Mouse (Mus musculus) embryonic facial prominence, embryonic 13.5 days (tissue): ENCODE results near the gene Gprc5c. TPM values are rescaled to one million over a fixed set of nuclear protein-coding genes. Genes with fewer than 3 reads are reported as not detected.

Experiments
- ATAC-seq: fragments of 200-750 bp; cut with Nextera tagmentation; 2 replicates; pipeline ENCODE4 v1.8.0; 2017; ENCODE audit warnings: low read depth; ENCODE audit not compliant: insufficient number of reproducible peaks, insufficient read depth, low FRiP score, low TSS enrichment
- H3K27ac ChIP-seq: fragments of 300-500 bp; sonication (generic); 2 replicates; pipeline ENCODE4 v1.5.1; 2015; ENCODE audit warnings: moderate library complexity, mild to moderate bottlenecking, inconsistent platforms
- H3K27me3 ChIP-seq: fragments of 300-500 bp; sonication (generic); 2 replicates; pipeline ENCODE4 v1.6.1; 2015; ENCODE audit warnings: mild to moderate bottlenecking, inconsistent platforms
- H3K36me3 ChIP-seq: fragments of 300-500 bp; sonication (generic); 2 replicates; pipeline ENCODE4 v1.6.1; 2015; ENCODE audit warnings: mild to moderate bottlenecking, inconsistent platforms
- H3K4me1 ChIP-seq: fragments of 300-500 bp; sonication (generic); 2 replicates; pipeline ENCODE4 v1.6.1; 2015; ENCODE audit warnings: inconsistent platforms
- H3K4me2 ChIP-seq: fragments of 300-500 bp; sonication (generic); 2 replicates; pipeline ENCODE4 v1.6.1; 2015; ENCODE audit warnings: moderate library complexity, mild to moderate bottlenecking, inconsistent platforms
- H3K4me3 ChIP-seq: fragments of 300-500 bp; sonication (generic); 2 replicates; pipeline ENCODE4 v1.5.1; 2015; ENCODE audit warnings: mild to moderate bottlenecking, inconsistent platforms
- H3K9ac ChIP-seq: fragments of 300-500 bp; sonication (generic); 2 replicates; pipeline ENCODE4 v1.6.1; 2015; ENCODE audit warnings: mild to moderate bottlenecking, inconsistent platforms
- H3K9me3 ChIP-seq: fragments of 300-500 bp; sonication (generic); 2 replicates; pipeline ENCODE4 v1.6.1; 2016; ENCODE audit warnings: inconsistent platforms
- WGBS: fragments of 180-500 bp; shearing (Covaris S2); methylation state at CpG from one replicate; pipeline ENCODE4 v1.1.7; 2015; ENCODE audit warnings: mixed read lengths; 5-methylcytosine and 5-hydroxymethylcytosine counted together
- polyA plus RNA-seq: library from polyadenylated mRNA; unstranded; fragments of >200 nt; fragmentation: Nextera tagmentation; extraction: Ambion mirVana; gene quantifications from 2 replicates; pipeline ENCODE4 v1.2.1, GENCODE M21; 2015

Gene Gprc5c
- polyA plus RNA-seq, 1 experiment from 2014 or later, result 44.8 TPM

GRCm38 (mm10) chr11:114873022-114873817 is 22.3 kb downstream of the Gprc5c start:
- 17% methylated on average over 6 of the region's 6 CpGs for WGBS
- Histone ChIP-seq H3K9me3 (no peaks in the 10 kb centered on the region), H3K9ac (no peak overlapping the region), H3K27ac (peak overlapping the region; percentile 69), H3K4me3 (no peak overlapping the region), H3K4me2 (no peak overlapping the region), H3K36me3 (peaks cover 36% of the 10 kb centered on the region), H3K27me3 (no peaks in the 10 kb centered on the region), H3K4me1 (peaks cover 46% of the 10 kb centered on the region)
- ATAC-seq, result no peak

GRCm38 (mm10) chr11:114874226-114875145 is 23.5 kb downstream of the Gprc5c start:
- H3K4me2 ChIP-seq, result no peak overlapping the region
- no peaks in the 10 kb centered on the region for H3K9me3 ChIP-seq
- no peak overlapping the region for H3K9ac ChIP-seq
- no peak overlapping the region for H3K27ac ChIP-seq
- H3K4me3 ChIP-seq, result no peak overlapping the region
- no peak for ATAC-seq
- 50% methylated on average over 9 of the region's 9 CpGs for WGBS
- no peaks in the 10 kb centered on the region for H3K27me3 ChIP-seq
- H3K36me3 ChIP-seq, result peaks cover 24% of the 10 kb centered on the region
- H3K4me1 ChIP-seq, result peaks cover 46% of the 10 kb centered on the region

- Histone ChIP-seq H3K4me3 (no peak overlapping the region), H3K9ac (peak overlapping the region; percentile 32; the same call in 1 of the 2 replicates), H3K27ac (0 out of 2 replicates have a peak overlapping the region, but pooled peaks have one; percentile 7), H3K27me3 (no peaks in the 10 kb centered on the region), H3K9me3 (no peaks in the 10 kb centered on the region), H3K4me2 (peak overlapping the region; percentile 37; the same call in 1 of the 2 replicates), H3K36me3 (peaks cover 17% of the 10 kb centered on the region), H3K4me1 (peaks cover 46% of the 10 kb centered on the region)
- 3% methylated on average over 9 of the region's 9 CpGs for WGBS
- ATAC-seq, result no peak
Measured at GRCm38 (mm10) chr11:114875301-114875801, 24.4 kb downstream of the Gprc5c start.

GRCm38 (mm10) chr11:114876176-114876575 is 25.2 kb downstream of the Gprc5c start:
- Histone ChIP-seq H3K9ac (no peak overlapping the region), H3K4me3 (no peak overlapping the region), H3K4me2 (no peak overlapping the region), H3K27ac (no peak overlapping the region), H3K4me1 (peaks cover 46% of the 10 kb centered on the region), H3K27me3 (no peaks in the 10 kb centered on the region), H3K9me3 (no peaks in the 10 kb centered on the region), H3K36me3 (peaks cover 9% of the 10 kb centered on the region)
- WGBS, result 38% methylated on average over 7 of the region's 7 CpGs
- no peak for ATAC-seq

- no peak for ATAC-seq
- Histone ChIP-seq H3K27me3 (no peaks in the 10 kb centered on the region), H3K27ac (no peak overlapping the region), H3K36me3 (peaks cover 4% of the 10 kb centered on the region), H3K9ac (no peak overlapping the region), H3K4me1 (peaks cover 46% of the 10 kb centered on the region), H3K4me3 (no peak overlapping the region), H3K4me2 (no peak overlapping the region), H3K9me3 (no peaks in the 10 kb centered on the region)
- 10% methylated on average over 2 of the region's 2 CpGs for WGBS
Measured at GRCm38 (mm10) chr11:114876621-114877020, 25.7 kb downstream of the Gprc5c start.

GRCm38 (mm10) chr11:114877145-114877544 is 26.2 kb downstream of the Gprc5c start:
- WGBS, result 42% methylated on average over 3 of the region's 3 CpGs
- H3K4me1 ChIP-seq, result peaks cover 46% of the 10 kb centered on the region
- no peaks in the 10 kb centered on the region for H3K36me3 ChIP-seq
- H3K4me2 ChIP-seq, result no peak overlapping the region
- no peak for ATAC-seq
- H3K9me3 ChIP-seq, result no peaks in the 10 kb centered on the region
- H3K27ac ChIP-seq, result no peak overlapping the region
- H3K27me3 ChIP-seq, result no peaks in the 10 kb centered on the region
- no peak overlapping the region for H3K9ac ChIP-seq
- H3K4me3 ChIP-seq, result no peak overlapping the region

GRCm38 (mm10) chr11:114879666-114880065 is 28.7 kb downstream of the Gprc5c start:
- 84% methylated on average over 2 of the region's 2 CpGs for WGBS
- Histone ChIP-seq H3K9ac (no peak overlapping the region), H3K4me2 (no peak overlapping the region), H3K9me3 (no peaks in the 10 kb centered on the region), H3K27me3 (no peaks in the 10 kb centered on the region), H3K4me3 (no peak overlapping the region), H3K36me3 (no peaks in the 10 kb centered on the region), H3K27ac (no peak overlapping the region), H3K4me1 (peaks cover 23% of the 10 kb centered on the region)
- ATAC-seq, result no peak

GRCm38 (mm10) chr11:114880185-114880584 is 29.2 kb downstream of the Gprc5c start:
- Histone ChIP-seq H3K4me1 (peaks cover 17% of the 10 kb centered on the region), H3K9ac (no peak overlapping the region), H3K4me2 (no peak overlapping the region), H3K27me3 (no peaks in the 10 kb centered on the region), H3K4me3 (no peak overlapping the region), H3K27ac (no peak overlapping the region), H3K9me3 (no peaks in the 10 kb centered on the region), H3K36me3 (no peaks in the 10 kb centered on the region)
- no peak for ATAC-seq

GRCm38 (mm10) chr11:114880589-114880988 is 29.6 kb downstream of the Gprc5c start:
- H3K4me3 ChIP-seq, result no peak overlapping the region
- WGBS, result 0% methylated on average over 1 of the region's 1 CpGs
- no peaks in the 10 kb centered on the region for H3K36me3 ChIP-seq
- no peak overlapping the region for H3K27ac ChIP-seq
- no peaks in the 10 kb centered on the region for H3K9me3 ChIP-seq
- no peak overlapping the region for H3K4me2 ChIP-seq
- H3K4me1 ChIP-seq, result peaks cover 13% of the 10 kb centered on the region
- H3K27me3 ChIP-seq, result no peaks in the 10 kb centered on the region
- ATAC-seq, result no peak
- no peak overlapping the region for H3K9ac ChIP-seq

GRCm38 (mm10) chr11:114883251-114883789 is 32.4 kb downstream of the Gprc5c start:
- Histone ChIP-seq H3K27ac (no peak overlapping the region), H3K36me3 (no peaks in the 10 kb centered on the region), H3K4me2 (no peak overlapping the region), H3K9me3 (no peaks in the 10 kb centered on the region), H3K4me3 (no peak overlapping the region), H3K4me1 (no peaks in the 10 kb centered on the region), H3K27me3 (no peaks in the 10 kb centered on the region), H3K9ac (no peak overlapping the region)
- no peak for ATAC-seq
- WGBS, result 89% methylated on average over 4 of the region's 4 CpGs

GRCm38 (mm10) chr11:114884380-114885100 is 33.6 kb downstream of the Gprc5c start:
- H3K4me2 ChIP-seq, result no peak overlapping the region
- H3K36me3 ChIP-seq, result no peaks in the 10 kb centered on the region
- no peak overlapping the region for H3K27ac ChIP-seq
- no peaks in the 10 kb centered on the region for H3K27me3 ChIP-seq
- H3K9me3 ChIP-seq, result no peaks in the 10 kb centered on the region
- H3K9ac ChIP-seq, result no peak overlapping the region
- ATAC-seq, result no peak
- H3K4me1 ChIP-seq, result no peaks in the 10 kb centered on the region
- H3K4me3 ChIP-seq, result no peak overlapping the region
- WGBS, result 85% methylated on average over 4 of the region's 4 CpGs
